Mouse (Mus musculus) activated CD4-positive, CD25-positive, alpha-beta regulatory T cell, adult 4 months (primary cell): ENCODE data around the gene Rnf183. TPM values are rescaled to one million over a fixed set of nuclear protein-coding genes. Genes with fewer than 3 reads are reported as not detected.
"Not testable (repeated sequence)": the region's sequence is repeated elsewhere in the genome, so short reads cannot be mapped to it uniquely, and the experiment has no call there.

ENCODE experiments used
- ATAC-seq: one replicate; pipeline ENCODE4 v1.8.0; 2017
- polyA plus RNA-seq, 2 experiments: library from polyadenylated mRNA; unstranded; fragments of 100-300 nt; shearing (Covaris generic); gene quantifications; one replicate each; pipeline ENCODE4 v1.2.1; 2017

The Rnf183 gene
- polyA plus RNA-seq: under 1 TPM in 1 of 2 experiments, not detected in 1; 0.44 TPM

DNA sequence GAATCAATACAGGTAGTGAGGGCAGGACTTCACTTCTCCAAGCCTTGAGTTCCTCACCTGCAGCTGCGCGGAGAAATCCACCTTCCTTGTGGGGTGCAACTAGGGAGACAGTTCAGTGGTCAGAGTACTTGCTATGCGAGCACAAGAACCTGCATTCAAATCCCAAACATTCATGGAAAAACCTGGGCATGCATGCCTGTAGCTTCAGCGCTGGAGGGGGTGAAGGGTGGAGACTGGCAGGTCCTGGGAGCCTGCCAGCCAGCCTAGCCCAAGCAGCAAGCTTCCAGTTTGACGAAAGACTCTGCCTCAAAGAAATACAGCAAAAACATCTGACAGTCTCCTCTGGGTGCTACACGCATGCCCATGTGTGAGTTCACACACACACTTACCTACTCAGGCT lies at the start of gene Rnf183:
Rnf183 (minus strand) TSS at position 172 of the 400 bp plus-strand sequence.
- no peak for ATAC-seq

DNA sequence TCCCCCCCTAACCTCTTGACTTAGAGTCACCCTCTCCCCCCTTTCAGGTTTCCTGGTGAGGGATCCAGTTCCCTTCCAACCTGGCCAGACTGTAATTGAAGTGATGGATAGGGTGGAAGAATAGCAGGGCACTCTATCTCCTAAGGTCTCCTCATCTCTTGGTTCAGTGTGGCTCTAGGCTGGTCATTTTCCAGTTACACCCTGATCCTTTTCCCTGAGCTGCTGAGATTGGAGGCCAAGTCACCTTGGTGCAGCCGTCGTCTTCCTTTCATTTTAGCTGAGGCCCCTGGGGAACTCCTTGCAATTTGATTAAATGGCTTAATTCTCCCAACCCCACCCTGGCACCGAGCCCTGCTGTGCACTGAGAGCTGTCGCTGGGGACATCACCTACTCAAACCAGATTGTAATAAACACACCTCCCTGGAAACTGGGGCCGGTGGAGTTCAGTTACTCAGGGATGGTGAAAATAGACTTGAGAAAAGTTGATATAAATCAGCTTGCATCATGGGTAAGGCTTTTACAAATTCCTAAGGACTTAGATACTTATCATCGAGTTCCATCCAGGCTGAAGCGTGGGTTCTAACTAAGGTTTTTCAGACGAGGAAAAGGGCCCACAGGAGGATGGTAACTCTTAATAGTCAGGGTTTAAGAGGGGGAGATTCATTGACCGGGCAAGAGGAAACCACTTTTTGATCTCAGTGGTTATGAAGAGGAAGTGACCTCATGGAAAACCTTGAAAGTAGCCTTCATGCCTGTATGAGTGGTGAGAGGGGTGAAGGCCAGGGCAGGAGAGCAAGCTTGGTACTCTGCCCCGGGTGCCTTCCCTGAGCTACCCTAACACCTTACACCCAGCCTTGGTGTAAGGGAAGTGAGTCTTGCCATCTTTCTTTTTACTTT lies 45.9 kb upstream of the Rnf183 start:
- ATAC-seq: peak; percentile 67

DNA sequence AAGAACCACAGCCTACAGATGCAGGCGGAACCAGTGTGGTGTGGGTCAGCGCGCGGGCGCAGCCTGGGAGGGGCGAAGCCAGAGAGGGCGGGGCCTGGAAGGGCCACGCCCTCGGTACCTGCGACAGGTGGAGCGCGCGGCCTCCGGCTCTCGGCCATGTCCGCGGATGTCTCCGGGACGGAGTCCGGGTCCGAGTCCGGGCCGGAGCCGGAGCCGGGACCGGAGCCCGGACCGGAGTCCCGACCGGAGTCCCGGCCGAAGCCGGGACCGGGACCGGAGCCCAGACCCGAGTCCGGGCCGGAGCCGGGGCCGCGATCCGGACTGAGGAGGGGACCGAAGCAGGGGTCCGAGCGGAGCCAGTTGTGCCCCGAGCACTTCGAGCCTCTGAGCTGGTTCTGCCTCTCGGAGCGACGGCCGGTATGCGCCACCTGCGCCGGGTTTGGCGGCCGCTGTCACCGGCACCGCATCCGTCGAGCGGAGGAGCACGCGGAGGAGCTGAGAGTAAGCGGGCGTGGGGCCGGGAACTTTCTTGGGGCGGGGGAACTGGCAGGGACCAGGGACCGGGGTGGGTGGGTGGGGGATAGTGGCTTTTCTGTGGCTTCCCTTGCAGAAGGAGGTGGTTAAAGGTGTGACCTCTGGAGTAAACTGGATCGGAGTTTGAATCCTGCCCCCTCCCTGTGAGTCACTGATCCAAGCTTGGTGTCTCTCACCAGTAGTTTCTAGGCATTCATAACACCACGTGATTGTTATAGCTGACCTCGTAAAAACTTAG lies 45.1 kb upstream of the Rnf183 start, which contains the start of gene Bspry:
Bspry (plus strand) TSS at position 117 of the 772 bp plus-strand sequence.
- ATAC-seq: peak; percentile 58

DNA sequence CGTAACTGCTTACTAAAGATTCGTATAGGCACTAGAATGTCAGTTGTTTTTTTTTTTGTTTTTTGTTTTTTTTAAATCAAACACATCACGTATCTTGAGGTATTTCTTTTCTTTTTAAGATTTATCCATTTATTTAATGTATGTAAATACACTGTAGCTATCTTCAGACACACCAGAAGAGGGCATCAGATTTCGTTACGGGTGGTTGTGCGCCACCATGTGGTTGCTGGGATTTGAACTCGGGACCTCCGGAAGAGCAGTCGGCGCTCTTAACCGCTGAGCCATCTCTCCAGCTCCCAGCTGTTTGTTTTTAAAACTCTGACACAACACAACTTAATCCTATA lies 44.5 kb upstream of the Rnf183 start:
- not testable (repeated sequence) for ATAC-seq

DNA sequence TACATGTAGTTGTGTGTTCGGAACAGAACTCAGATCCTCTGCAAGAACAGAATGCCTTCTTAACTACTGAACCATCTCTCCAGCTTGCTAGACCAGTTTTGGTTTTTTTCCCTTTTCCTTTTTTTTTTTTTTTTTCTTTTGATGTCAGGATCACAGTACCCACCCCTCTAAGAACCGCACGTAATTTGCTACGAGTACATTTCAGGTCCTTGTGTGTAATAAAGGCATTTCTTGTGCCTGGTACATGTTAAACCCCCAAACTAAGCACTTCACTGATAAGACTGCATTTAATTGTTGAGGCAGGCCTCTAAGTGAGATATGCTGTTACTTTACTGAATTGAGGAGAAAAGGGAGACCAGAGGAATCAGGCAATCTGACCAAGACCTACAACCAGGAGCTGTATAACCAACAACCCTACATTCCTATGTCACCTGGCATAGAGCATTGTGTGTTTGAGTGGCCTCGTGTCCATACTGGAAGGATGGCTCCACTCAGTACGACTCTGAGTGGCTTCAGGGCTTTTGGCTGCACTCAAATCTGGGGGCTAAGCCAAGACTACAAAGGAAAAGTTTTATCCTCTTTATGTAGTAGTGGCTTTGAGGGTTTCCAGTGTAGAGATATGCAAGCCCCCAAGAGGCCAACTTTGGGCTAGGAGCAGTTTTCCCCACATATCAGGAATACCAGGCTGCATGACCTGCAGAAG lies 42.6 kb upstream of the Rnf183 start:
- no peak for ATAC-seq

DNA sequence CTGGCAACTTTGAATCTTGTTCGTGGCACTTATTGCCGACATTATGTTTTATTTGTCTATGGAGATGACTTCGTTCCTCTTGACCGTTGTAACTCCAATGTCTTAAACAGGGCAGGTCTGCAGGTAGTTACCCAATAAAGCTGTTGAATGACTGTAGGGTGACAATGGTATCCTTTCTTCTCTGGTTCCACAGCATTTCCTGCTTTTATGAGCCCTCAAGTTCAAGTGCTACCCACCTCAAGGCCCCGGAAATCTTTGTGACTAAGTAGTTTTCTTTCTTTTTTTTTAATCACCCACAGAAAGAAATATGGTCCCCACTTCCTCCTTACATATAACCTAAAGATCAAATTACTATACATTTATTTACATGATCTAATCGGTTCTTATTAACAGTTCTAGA lies 40.7 kb upstream of the Rnf183 start:
- peak; percentile 76 for ATAC-seq

DNA sequence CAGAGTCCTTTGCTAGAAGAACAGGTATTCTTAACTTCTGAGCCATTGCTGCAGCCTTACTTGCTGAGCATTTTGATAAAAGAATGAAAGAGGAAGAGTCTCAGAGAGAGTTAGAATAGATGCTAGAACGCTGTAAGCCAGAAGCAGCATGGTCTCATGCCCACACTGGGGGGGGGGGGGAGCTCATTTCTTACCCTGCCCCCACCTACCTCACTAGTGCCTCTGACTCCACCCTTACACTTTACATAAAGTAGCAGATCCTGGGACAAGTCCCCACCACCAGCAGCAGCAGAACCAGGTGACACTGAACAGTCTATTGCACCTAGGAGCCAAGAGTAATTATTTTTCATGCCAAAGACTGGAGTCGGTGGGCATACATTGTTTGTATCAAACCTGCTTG lies 40.1 kb upstream of the Rnf183 start:
- no peak for ATAC-seq

DNA sequence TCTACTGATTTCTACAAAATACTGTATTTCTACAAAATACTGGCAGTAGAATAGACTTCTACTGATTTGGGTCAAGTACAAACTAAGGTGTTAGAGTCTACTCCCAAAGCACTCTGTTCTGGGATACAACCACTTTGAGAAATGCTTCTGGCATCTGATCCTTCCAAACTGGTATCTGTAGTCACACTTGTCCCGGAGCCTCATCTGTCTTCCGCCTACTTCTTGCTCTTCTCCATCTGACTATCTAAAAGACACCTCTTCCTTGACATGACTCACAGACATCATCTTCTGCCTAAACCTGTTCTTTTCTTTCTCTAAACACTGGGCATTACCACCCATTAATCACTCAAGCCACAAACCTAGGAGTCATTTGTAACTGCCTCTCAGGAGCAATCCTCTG lies 37.0 kb upstream of the Rnf183 start:
- ATAC-seq: no peak

DNA sequence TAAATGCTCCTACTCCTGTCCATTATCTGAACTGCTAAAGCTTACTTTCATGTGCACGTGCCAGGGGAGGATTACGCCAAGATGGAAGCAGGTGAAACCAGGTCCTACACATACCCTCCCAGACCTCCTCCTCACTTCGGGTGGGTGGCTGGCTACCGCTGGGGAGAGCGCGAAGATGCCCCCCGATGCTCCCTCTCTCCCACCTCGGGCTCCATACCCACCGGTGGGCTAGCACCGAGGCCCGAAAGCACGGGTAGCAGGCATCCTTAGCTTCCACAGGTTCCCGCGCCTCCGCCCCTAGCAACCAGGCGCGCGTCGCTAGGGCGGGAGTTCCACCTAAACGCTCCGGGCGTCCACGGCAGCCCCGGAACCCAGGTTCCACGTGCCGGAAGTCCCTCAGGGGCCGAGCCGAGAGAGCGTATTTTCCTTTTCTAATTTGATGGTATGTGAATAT lies 35.6 kb upstream of the Rnf183 start, which contains the start of gene Wdr31:
Wdr31 (minus strand) TSS at position 299 of the 454 bp plus-strand sequence.
- peak; percentile 88 for ATAC-seq

DNA sequence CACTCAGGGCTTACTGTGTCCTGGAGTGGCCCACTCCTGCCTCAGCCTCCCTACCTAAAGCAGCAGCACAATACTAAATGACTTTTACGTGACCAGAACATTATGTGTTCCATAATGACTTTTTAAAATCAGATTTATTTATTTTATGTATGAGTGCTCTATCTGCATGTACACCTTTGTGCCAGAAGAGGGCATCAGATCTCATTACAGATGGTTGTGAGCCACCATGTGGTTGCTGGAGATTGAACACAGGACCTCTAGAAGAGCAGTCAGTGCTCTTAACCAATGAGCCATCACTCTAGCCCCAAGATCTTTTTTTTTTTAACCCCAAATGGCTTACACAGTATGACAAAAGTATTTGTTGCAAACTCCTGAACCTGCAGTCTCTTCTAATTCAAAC lies 33.1 kb upstream of the Rnf183 start:
- ATAC-seq: no peak

DNA sequence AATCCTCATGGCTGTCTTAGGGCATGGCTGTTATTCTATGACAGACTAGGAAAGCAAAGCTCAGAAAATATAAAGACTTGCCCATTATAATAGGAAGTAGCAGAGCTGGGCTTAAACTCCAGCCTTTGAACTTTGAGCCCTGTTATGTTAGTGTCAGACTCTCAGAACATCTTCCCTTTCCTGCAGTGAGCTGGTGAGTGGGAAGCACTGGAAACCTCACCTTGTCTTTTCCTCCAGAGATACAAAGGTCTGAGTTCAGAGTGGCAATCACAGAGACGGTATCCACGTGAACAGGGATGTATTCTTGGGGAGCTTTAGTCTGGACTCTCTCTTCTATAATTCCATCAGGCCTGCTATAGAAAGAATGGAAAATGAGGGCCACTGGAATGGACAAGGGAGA lies 28.1 kb upstream of the Rnf183 start:
- no peak for ATAC-seq

DNA sequence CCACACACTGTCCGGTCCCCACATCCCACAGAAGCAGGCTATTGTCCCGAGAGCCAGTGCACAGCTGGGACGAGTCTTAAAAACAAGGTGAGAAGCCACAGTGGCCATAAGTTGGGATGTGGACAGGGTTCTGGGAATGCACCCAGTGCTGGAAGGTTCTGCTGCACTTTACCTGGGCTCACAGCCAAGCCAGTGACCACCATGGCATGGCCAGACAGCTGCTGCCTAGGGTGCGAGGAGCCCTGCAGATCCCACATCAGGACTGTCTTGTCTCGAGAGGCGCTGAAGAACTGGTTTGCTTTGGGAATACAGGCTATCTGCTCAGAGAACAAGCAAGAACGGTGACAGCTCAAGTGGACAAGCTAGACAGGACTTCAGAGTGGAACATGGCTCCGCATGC lies 25.3 kb upstream of the Rnf183 start:
- no peak for ATAC-seq

DNA sequence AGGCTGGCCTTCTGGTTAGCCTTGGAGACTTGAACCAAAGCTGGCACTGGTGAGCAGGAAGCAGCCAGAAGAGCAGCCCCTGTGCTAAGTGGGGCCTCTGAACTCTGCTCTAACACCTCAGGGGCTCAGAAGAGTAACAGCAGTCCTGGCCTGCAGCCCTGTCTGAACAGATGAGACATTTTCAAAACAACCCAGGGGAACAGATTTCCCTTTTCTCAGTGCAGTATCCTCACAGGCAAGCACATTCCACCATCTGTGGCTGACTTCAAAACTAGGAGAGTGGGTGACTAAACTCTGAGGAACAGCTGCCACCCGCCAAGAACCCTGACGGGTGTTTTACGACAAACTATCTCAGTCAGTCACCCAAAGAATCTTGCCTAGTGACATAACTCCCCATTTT lies 24.0 kb upstream of the Rnf183 start:
- ATAC-seq: no peak

DNA sequence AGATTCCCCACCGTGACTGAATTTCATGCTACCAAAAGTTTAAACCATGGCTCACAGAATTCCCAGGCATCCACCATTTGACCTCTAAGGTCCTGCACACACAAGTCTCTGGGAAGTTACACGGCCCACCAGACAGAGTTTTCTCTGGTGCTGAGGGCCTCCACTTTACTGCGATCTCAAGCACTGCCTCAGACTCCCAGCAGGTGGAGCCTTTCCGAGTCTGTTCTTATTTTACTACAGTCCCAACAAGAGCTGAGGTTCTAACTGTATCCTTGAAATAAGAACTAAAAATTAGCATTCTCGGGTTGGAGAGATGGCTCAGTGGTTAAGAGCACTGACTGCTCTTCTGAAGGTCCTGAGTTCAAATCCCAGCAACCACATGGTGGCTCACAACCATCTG lies 19.9 kb upstream of the Rnf183 start:
- ATAC-seq: peak; percentile 46

DNA sequence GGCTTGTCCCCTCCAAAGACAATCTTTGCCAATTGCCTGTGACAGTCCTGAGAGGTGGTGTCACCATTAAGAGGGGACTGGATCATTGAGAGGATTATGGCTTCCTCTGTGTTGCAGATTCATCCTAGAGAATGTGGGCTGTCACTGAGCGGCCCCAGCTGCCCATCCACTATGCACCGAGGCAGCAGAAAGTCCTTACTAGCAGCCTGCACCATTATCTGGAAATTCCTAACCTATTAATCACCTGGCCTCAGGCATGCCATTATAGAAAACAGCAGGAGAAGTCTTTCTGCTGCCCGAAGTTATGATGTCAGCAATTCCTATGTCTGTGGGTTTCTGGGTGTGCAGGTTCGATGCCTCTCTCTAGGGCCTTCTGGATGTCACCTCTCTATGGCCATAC lies 5.9 kb upstream of the Rnf183 start:
- no peak for ATAC-seq

DNA sequence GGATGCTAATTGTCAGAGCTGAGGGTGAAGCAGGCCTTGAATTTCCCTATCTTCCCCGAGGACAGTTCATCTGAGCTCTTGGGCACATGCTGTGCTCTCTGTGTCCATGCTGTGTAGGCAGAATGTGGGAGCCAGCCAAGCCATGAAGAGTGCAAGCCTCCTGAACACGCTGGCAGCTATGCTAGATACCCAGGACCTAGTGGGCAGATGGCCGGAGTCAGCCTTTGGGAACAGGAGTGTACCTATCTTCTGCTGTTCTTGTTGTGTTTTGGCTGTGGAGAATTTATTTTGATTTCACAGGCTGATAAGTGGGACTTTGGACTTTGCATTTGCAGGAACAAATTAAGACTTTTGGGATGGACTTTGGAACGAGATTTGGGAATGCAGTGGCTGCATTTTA lies 5.5 kb upstream of the Rnf183 start:
- ATAC-seq: no peak

DNA sequence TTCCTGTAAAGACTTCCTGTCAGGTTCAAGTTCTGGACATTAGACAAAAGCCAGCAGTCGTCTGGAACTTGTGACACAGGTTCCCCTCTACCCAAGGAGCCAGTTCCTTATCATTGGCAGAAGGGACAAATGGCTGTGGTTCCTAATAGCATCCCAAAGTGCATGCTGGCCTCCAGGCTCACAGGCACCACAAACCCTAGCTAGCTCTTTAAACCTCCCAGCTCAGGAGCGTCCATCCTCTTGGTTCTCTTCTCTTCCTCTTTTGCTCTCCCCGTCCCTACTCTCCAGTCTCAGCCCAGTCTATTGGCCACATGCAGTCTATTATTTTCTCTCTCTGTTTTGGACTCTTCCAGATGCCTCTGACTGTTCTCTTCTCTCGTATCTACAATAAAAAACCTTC lies 4.7 kb upstream of the Rnf183 start:
- no peak for ATAC-seq

DNA sequence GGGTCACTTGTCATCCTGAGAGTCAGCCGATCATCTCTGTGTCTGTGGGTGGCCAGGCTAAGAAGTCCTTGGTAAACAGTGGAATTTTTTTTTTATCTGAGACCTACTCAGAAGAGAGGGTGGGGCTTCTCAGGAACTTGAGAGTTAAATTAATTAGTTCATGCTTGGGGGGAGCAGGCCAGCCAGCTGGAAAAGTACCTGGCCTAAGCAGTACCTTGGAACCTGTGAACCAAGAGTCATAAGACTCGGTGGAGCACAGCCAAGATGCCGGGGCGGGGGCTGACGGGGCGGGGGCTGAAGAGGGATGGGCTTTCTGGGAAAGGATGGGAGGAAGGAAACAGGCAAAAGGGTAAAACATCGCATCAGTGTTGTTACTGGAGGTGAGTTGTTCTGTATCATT lies 2.8 kb upstream of the Rnf183 start:
- no peak for ATAC-seq

DNA sequence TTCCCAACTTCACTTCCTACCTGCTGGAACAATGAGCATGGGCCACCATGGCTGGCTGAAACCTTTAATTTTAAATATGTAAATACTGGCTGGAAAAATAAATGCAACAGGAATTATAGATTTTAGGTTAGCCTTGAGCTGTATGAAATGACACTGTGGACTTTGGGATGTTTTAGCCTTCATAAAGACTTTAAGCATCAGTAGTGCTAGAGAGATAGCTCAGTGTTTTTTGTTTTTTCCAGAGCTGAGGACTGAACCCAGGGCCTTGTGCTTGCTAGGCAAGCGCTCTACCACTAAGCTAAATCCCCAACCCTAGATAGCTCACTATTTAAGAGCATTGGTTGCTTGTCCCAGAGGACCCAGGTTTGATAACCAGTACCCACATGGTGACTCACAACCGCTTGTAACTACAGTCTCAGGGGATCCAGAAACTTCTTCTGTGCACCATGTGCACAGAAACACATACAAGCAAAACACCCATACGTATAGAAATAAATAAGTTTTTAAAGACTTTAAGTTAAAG lies 2.3 kb upstream of the Rnf183 start:
- no peak for ATAC-seq

DNA sequence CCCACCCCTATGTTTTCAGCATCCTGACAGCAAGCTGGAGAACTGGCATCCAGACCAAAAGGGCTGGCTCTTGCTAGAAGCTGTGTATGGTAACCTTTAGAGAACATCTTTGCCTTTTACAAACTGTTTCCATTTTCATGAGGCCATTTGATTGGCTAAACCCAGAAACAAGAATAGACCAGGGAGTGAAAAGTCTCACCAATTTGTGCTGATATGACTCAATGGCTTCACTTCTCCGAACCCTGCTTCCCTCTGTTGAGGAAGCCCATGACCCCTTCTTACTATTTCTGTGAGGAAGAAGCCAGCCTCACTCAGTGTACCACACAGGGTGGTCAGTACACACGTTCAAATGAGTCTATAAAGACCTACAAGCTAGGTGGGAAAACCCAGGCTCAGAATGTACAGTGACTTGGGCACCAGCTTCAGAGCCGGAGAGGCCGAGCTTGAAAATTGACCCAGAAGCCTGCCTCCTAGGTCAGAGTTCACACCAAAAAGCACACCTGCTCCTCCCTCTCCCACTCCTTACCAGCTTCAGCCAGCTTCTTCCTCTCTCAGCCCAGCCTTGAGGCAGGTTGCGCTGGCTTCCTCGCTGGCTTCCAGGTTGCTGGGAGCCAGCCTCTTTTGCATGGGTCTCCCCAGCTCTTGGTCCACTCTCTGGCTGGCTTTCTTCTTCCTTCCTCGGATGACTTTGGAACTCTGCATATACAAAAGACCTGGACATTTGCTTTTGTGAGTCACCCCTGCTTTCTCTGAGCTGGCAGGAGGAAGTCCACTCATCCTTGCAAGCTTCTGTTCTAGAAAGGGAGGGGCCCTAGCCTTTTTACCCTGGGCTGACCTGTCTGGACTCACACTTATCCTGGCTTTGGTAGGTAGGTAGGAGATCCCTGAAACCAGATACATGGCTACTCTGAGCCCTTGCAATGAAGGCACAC lies 847 bp downstream of the Rnf183 start:
- ATAC-seq: no peak

DNA sequence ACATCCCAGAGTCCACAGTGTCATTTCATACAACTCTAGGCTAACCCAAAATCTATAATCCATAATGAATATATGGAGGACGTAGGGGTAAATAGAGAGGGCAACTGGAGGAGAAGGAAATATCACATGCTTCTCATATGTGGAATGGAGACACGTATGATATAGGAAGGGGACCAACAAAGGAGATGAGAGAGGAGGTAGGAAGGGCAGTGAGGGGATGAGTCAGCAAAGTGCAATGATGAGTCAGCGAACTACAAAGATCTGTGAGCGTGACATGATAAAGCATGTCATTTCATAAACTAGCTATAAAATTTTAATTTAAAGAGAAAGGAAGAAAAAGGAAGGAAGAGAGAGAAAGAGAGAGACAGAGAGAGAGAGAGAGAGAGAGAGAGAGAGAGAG lies 3.5 kb downstream of the Rnf183 start:
- ATAC-seq: no peak

DNA sequence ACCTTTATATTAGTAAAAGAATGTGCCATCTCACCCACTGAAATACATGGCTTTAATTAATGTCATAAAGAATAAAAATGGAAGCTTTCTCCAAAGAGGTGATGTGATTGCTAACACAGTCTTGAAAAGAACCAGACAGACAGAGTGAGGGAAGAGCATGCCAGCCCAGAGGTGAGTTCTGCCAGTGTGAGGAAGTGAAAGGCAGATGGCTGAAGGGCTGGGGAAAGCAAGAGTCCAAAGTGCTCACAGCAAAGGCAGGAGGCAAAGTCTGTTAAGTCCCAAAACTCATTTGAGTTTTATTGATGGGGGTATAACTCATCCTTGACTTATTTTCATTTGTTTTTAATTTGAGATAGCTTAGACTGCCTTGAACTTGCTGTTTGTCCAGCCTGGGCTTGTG lies 4.4 kb downstream of the Rnf183 start:
- ATAC-seq: no peak
